Mouse (Mus musculus): ENCODE results near the gene Dpep1.
"Not testable (repeated sequence)": the region's sequence is repeated elsewhere in the genome, so short reads cannot be mapped to it uniquely, and the experiment has no call there.

Dpep1 gene

DNA sequence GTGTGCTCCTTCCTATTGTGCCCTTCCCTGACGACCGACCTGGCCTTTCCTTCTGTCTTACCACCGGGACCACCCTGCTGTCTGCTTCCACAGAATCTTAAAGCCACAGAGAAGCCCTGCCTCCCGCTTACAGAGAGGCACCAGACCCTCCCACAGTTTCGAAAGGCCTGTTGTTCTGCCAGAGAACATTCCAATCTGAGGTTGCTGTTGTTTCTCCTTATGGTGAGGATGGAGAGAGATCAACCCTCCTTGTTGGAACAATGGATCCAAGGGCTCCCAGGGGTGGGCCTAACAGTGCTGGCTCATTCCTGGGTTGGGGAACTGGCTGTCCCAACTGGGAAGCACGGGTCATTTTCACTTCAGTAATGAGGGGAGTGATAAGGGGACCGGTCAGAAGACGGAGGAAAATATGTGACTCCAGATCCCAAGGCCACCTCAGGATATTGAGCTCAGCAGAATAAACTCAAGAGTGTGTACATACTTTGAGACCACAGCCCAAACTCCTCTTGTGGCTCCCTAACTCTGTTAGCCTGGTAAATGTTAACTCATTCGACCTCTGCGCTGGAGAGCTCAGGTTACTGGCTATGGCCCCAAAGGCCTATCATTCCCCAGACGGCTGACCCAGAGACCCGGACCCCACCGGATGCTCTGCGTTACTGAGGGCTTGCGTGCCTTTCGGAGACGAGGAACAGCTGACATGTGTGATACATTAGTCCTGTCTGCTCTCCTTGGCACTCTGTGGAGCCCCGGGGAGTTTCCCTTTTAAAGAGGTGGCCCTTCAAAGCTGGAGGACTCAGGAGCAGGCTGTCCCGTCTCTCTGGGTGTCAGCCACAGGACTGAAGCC lies at the start of gene Dpep1:
Dpep1 (plus strand) TSS at position 677 of the 844 bp plus-strand sequence.
- no peak for DNase-seq

DNA sequence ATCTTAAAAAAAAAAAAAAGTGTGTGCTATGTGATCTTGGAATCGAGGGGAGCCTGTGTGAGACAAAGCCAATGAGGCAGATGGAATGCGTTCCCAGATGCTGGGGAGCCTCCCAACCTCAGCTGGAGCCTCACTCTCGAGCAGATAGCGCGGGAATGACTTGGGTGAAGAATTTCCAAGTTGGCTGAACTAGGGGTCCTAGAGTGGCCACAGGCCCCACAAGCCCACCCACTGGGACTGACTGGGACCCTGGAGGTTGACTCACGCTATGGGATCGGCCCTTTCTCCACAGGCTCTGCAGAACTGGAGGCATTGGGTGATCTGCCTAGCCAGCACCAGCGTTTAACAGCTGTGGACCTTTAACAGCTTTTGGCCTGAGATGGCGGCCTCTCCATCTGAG lies 49.8 kb upstream of the Dpep1 start:
- no peak for DNase-seq

DNA sequence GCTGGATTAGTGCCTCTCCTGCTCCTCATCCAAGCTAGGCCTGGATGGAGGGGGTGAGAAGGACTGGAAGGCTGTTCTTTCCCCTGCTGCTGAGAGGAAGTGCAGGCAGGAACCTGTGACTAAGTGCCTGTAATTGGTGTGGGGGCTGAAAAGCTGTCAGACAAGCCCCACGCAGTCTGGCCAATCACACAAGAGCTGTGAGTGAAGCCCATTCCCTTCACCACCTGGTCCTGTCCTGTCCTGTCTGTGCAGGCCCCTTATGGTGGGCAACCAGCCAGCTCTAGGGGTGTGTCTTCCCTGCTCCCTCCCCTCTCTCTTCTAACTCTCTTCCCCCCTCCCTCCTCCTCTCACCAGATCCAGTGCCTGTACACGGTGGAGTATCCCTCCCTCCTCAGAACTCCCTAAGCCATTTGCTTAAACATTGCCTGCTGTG lies 48.4 kb upstream of the Dpep1 start:
- no peak for DNase-seq

DNA sequence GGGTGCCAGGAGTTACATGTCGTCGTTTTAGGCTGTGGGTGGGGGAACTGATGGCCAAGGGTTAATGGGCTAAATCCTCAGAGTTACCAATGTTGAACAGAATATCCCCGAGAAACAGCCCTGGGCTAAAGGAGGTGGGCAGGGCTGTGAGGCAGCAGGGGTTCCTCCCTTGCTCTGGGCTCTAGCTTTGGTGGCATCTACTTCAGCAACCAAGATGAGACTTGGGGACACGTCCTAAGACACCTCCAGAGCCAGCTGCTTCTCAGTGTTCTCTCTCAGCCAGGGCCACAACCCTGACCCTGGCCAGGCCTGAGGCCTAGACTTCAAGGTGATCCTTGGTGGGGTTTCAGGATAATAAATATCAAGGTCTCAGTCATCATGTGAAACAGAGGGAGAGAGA lies 47.3 kb upstream of the Dpep1 start:
- no peak for DNase-seq

DNA sequence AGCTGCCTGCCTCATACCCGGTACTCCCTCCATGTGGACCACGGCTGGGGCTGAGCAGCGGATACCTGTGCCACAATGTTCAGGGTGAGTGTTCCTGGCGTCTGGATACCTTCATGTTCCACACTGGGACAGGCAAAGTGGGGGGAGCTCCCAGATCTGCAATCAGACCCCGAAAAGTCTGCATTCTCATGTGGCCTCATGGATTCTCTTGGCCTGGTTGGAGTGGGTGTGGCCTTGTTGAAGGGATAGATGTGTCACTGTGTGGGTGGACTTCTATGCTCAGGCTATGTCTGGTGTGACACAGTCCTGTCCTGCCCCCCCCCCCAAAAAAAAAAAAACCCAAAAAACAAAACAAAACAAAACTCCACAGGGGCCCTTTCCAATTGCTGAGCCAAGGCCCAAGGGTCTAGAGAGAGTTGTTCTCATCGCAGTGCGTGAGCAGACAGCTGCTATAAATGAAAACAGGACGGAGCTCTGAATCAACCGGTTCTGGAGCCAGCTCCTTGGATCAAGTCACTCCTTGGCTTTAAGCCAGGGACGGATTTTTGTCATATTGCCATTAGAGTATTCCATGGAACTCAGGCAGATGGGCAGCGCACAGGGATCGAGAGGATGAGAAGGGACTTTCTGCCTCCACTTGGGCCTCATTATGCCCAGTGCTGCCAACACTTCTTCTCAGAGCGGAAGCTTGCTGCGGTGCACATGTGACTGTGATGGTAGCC lies 44.1 kb upstream of the Dpep1 start:
- DNase-seq = peak; percentile 78 to 81

DNA sequence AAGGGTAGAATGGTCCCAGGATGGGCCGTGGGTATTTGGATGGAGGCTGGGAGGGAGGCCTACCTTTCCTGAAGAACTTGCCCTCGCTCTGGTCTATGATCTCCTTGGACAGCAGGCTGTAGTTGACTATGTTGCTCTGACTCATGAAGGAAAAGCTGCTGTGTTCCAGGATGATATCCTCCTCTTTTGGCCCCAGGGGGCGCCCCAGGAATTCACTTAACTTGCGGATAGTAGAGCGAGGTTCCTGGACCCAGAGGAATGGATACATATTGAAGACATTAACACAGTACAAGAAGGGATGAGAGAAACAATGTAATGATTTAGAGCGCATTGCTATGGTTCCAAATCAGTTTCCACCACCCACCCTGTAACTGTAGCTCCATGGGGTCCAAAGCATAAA lies 40.8 kb upstream of the Dpep1 start:
- no peak for DNase-seq

DNA sequence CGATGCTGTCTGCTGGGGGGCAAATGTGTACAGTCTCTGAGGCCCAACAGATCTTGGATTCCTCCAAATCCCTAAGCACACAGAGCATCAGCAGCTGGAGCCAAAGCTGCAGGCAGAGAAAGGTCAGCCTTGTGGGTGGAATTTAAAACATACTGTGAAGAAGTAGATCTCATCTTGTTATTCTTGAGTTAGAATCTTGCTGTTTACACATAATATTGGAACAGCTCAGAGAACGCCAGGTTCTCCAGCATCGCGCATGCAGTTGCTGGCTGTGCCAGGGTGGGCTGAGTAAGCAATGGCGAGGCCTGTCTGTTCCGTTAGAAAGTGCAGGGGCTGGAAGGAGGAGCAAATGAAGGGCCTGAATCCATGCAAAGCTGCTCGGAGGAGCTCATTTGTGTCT lies 39.7 kb upstream of the Dpep1 start:
- DNase-seq = no peak

DNA sequence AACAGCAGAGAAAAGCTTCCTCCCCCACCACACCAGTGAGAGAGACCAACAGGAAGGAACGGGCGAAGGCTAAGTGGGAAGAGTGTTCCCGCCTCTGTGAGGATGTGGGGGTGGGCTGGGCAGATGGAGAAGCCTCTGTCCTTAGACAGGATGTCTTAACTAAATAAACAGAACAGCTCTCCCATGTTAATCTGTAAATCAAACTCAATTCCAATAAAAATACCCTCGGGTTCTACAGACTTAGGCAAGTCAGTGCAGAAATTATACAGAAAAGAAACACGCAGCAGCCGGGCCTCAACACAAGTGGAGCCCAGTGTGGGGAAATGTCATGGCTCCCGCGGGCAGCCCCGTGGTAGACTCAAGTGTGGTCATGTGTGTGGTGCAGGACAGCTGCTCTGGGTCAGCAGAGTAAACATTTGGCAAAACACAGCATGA lies 35.3 kb upstream of the Dpep1 start:
- DNase-seq = no peak

DNA sequence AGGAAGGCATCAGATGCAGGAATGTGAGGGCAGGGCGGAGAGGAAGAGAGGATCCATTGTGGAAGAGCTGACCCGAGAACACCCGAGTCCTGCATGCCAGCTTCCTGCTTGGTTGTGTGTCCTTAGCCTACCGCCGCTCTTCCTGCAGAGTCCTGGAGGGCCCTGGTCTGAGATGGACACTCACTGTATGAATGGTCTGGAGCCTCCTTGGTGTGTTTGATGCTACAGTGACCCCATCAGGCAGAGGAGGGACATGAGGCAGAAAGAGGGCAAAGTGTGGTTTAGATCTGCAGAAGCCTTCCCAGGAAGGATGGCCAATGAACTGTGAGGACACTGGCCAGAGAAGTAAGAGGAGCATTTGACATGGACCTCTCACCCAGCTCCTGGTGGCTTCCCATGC lies 30.9 kb upstream of the Dpep1 start:
- peak; percentile 19 to 23 for DNase-seq

DNA sequence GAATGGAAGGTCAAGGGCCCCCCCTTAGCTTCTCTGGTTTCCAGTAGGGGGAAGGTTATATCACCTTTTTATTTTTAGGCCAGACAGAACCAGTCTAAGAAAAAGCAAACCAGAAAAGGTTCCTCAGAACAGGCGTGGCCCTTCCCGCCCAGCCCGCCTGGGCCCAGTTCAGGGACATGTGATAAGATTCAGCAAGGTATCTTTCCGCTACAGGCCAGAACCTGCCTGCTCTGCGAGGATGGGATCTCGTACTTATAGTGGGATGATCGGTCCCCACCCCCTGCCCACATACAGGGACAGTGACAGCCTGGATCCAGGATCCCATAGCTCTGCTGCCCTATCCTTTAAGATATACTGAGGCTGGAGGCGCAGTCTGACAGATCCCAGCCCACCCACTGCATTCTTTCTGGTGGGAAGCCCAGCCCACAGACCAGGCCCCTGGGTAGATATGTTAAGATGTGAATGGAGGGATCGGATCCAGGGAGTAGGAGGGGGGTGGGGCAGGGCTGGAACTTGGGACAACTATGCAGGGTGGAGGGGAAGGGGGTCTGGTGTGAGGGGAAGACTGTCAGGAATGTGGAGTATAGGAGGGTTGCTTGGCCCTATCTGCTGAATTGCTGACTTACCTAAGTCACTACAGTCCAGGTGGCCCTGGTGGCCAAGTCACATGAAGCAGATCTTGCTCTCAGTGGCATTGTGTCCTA lies 29.8 kb upstream of the Dpep1 start:
- no peak for DNase-seq

DNA sequence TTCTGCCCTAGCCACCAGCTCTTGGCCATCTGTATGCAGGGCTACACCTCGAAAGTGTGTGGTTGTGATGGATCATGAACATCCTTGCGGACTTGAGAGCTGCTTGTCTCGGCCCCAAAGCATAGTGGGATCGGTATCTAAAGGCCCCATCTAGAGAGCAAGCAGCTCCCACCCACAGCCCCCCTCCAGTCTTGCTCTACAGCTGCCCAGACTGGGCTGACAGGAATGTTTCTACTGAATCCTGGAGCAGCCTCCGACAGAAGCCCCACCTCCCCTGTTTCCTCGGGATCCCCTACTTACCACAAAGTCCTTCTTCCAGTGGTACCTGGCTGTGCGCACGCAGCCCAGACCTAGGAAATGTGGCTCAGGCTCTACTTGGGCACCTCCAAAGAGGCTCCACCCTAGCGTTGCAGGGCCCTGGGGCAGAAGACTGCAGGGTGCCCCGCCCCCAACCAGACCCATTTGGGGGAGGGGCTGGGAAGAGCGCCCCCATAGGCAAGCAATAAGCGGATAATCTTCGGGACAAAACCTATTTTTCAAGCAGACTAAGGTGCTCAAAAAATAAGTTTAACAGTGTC lies 28.1 kb upstream of the Dpep1 start, which contains the start of gene Sult5a1:
Sult5a1 (minus strand) TSS at position 428 of the 578 bp plus-strand sequence.
- DNase-seq = no peak

DNA sequence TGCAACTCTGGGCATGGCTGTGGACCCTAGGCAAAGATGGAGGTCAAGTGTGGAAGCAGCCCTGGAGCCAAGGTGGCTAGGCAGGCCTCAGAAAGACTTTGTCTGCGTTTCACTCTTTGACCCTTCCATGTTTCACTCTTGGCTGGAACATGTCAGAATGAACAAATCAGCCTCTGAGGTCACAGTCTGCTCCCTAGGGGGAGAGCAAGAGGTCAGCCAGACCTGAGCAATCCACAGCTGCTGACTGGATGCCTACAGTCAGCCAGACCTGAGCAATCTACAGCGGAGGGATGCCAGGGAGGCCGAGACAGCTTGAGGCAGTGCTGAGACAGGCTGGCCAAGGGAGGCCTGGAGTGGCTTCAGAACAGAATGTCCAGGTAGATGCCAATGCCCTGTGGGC lies 4.7 kb upstream of the Dpep1 start:
- DNase-seq = no peak

DNA sequence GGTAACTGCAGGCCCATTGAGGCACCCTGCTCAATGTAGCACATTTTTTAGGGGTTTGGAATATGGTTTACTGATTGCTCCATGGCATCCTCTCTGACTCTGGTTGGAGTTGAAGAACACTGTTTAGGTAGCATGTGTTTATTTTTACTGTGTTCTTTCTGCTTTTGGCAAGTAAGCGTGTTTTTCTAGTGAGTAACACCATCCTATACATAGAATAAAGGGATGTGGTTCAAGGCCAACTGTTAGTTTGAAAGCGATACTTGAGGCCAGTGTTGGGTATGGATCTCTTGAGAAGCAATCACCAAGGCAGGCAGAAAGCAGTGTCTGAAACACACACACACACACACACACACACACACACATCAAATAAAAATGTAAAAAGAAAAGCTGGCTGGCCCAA lies 2.0 kb downstream of the Dpep1 start:
- DNase-seq = no peak

DNA sequence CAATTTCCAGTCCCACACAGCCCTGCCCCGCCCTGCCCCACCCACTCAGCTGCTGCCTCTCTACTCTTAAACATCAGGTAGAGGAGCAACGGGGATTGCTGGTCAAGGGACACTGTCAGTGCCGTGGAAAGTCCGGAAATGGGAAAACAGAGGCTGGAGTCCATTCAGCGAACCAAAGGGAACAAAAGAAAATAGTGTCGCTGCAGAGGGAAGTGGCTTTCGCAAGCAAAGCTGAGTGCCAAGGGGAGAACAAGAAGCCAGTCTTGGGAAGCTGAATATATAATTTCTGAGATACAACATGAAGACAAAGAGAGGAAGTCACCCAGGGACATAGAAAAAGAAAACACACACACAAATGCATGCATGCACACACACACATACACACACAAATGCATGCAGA lies 2.8 kb downstream of the Dpep1 start:
- no peak for DNase-seq

DNA sequence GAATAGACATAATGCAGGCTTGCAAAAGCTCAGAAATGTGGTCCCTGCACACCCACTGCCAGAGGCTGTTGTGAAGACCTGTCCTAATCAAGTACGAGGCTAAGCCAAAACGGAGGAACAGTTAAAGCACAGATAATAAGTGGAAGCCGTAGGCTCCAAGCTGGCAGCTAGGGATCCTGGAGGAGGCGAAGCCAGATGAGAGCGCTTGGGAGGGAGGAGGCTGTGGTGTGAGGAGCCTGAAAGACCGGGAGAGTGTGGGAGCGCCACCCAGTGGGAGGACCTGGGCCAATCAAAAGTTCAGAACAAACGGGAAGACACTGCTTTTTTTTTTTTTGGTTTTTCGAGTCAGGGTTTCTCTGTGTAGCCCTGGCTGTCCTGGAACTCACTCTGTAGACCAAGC lies 4.6 kb downstream of the Dpep1 start:
- DNase-seq = peak; percentile 61 to 63

DNA sequence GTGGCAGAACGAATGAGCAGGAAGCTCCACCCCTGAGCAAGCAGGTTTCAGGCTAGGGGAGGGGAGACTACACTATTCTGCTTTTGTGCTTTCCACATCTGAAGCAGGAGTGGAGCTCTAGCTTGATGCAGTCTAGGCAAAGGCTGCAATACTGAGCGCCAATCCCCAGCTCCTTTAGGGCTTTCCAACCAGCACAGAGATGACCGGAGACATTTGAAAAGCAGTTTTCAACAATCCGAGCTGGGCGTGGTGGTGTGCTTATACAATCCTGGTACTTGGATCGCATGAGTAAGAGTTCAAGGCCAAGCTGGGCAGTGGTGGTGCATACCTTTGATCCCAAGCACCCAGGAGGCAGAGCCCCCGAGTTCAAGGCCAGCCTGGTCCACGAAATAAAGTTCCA lies 5.9 kb downstream of the Dpep1 start:
- no peak for DNase-seq

DNA sequence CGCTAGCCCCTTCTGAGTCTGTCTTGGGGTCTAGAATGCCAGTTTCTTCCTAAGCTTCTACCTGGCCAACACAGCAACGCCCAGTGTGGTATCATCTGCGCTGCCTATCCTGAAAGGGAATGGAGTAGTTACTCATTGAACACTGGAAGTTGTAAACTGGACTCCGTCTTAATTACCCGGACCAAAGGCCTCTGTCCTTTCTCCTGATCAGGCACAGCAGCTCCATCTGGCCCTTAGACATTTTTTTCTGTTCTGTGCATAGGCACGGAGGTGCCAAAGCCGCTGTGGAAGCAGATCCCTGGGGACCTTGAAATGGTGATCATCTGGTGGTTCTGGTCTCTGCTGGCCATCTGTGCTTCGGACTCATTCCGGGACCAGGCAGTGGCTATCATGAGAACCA lies 7.7 kb downstream of the Dpep1 start:
- no peak for DNase-seq

DNA sequence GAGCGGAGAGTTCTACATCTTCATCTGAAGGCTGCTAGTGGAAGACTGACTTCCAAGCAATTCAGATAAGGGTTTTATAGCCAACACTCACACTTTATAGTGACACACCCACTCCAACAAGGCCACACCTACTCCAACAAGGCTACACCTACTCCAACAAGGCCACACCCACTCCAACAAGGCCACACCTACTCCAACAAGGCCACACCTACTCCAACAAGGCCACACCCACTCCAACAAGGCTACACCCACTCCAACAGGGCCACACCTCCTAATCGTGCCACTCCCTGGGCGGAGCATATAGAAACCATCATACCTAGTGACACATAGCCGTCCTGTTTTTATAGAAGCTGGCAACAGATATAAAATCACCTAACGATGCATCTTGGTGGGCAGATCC lies 11.0 kb downstream of the Dpep1 start:
- DNase-seq = not testable (repeated sequence)

DNA sequence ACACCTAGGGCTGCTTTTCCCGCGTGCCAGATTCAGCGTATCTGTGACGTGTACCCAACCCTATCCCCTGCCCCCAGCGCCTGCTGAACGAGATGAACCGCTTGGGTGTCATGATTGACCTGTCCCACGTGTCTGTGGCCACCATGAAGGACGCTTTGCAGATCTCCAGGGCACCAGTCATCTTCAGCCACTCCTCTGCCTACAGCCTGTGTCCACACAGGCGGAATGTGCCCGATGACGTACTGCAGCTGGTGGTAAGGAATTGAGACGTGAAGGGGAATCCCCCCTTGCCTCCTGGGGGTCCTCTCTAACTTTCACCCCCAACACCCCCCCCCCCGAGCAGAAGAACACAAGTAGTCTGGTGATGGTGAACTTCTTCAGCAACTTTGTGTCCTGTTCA lies 13.8 kb downstream of the Dpep1 start:
- DNase-seq = no peak

DNA sequence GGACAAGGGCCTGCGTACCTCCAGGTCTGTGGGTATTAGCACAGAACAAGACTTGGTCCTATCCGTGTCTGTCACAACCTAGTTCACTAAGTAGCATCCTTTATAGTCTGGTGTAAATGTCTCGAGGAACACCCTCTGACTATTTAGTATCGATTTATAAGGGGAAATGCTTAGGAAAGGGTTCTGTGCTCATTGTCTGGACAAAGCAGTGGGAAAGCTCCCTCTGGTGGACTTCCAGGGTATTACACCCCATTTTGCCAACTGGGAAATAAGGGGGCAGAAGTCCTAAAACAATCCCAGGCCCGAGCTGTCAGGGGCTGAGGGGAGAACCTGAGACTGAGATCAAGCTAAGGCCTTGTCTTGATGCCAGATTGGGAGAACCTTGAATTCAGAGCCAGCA lies 16.2 kb downstream of the Dpep1 start:
- peak; percentile 72 to 79 for DNase-seq

DNA sequence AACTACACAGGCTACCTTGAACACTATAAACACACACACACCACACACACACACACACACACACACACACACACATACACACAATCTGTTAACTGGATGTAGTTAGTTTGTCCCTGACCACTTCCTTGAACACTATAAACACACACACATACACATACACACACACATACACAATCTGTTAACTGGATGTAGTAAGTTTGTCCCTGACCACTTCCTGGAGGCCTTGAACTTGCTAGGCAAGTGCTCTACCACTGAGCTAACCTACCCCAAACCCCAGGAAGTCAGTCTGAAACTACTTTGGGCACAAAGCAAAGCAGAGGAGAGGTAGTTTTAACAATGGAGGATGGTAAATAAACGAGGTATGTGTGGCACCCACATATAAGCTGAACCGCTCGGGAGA lies 17.5 kb downstream of the Dpep1 start:
- no peak for DNase-seq

DNA sequence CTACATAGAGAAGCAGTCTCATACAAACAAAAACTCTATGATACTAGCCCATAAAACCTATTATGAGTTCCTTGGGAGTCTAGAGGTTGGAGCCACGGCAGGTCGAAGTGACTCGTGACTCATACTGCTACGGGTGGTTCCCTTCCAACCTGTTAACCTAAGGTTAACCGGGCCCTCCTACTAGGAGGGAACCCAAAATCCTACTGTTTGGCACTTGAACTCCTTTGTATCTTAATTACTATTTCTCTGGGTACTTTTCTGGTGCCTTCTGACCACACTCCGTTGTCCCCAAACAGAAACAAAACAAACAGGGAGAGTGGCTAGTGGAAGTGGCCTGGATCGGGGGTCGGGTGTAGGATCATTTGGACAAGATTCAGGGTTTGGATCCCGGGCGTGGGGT lies 25.8 kb downstream of the Dpep1 start:
- DNase-seq = no peak

Data from cerebellum, adult 18-20 months (tissue).